Mouse (Mus musculus): ENCODE data around the gene Emc3. TPM values are rescaled to one million over a fixed set of nuclear protein-coding genes. Genes with fewer than 3 reads are reported as not detected.

The Emc3 gene
- polyA plus RNA-seq, 1 experiment: not detected

DNA sequence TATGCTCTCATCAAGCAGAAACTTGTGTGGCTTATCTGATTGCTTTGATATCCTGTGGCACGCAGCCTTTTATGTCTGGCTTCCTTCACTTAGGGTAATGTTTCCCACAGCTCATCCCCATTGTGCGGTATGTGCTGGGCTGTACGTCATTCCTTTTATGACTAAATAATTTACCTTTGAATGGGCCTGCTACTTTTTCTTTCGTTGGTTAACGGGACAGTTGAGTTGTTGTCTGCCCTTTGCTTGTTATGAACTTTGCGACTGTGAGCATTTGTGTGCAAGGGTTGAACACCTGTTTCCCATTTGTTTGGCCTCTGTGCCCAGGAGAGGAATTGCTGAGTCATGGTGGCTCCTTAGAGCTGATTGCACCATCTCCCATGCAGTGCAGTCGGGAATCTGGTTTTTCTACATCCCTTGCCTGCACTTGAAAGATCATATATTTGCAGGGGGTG lies 44.3 kb downstream of the Emc3 start:
- 46% methylated on average over 7 of the region's 7 CpGs for WGBS
- TF ChIP-seq CTCF (IDR thresholded peaks at IDR 0.05; ENCODE audit: insufficient read depth, low read depth, low read length) (no peak), POLR2A (IDR thresholded peaks at IDR 0.05; ENCODE audit: insufficient read depth, low read depth, low read length) (no peak)
- Histone ChIP-seq H3K4me3 (ENCODE audit: insufficient read depth, low read depth, low read length) (no peak overlapping the region), H3K27ac (ENCODE audit: insufficient read depth, low read depth, low read length) (no peak overlapping the region), H3K4me1 (ENCODE audit: control insufficient read depth, insufficient read depth, low read length) (peaks cover 30% of the 10 kb centered on the region)

DNA sequence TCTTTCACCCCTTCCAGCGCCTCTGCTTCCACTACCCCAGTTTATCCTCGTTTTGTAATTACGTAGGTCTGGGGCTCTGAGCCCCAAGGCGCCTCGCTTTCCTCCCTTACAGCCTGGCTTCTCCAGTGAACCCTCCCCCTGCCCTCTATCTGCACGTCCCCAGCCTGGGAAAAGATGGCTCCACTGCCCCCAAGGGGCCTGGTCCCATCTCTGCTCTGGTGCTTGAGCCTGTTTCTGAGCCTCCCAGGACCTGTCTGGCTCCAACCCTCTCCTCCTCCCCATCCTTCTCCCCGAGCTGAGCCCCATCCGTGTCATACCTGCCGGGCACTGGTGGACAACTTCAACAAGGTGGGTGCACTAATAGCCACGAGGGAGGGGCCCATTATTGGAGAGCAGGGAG lies 47.7 kb downstream of the Emc3 start:
- WGBS: 8% methylated on average over 10 of the region's 10 CpGs
- TF ChIP-seq CTCF (IDR thresholded peaks at IDR 0.05; ENCODE audit: insufficient read depth, low read depth, low read length) (peak; percentile 18; the same call in 1 of the 2 replicates), POLR2A (IDR thresholded peaks at IDR 0.05; ENCODE audit: insufficient read depth, low read depth, low read length) (no peak)
- Histone ChIP-seq H3K4me1 (ENCODE audit: control insufficient read depth, insufficient read depth, low read length) (peaks cover 35% of the 10 kb centered on the region), H3K27ac (ENCODE audit: insufficient read depth, low read depth, low read length) (peak overlapping the region; percentile 93), H3K4me3 (ENCODE audit: insufficient read depth, low read depth, low read length) (peak overlapping the region; percentile 82)

DNA sequence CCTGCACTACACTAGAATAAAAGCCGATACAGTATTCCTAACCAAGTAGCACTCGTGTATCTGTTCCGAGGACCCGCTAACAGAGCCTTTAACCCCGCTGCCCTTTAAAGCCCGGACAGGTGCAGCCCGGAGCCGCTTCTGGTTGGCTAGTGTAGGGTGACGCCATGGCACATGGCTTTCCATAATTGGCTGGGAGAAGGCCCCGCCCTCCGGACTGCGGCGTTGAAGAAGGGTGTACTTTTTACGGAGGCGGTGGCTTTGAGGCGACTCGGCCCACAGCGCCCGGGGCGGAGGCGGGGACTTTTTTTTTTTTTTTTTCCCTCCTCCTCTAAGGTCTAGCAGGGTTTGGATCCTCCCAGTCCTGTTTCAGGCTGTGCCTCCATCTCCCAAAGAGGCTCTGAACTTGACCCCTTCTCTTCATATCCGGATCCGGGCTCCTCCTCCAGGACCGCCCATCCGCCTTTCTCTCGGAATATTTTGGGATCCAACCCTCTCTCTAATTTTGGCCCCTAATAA lies 48.3 kb downstream of the Emc3 start, which contains the start of gene Creld1:
TSS of gene Creld1 (plus strand) at position 198 of the 516 bp plus-strand sequence.
- Histone ChIP-seq H3K4me3 (ENCODE audit: insufficient read depth, low read depth, low read length) (peak within 1 kb of the TSS; percentile 82), H3K27ac (ENCODE audit: insufficient read depth, low read depth, low read length) (peak within 1 kb of the TSS; percentile 93), H3K4me1 (ENCODE audit: control insufficient read depth, insufficient read depth, low read length) (peaks cover 32% of the 10 kb centered on the region)
- WGBS: under 1% methylated on average over 26 of the region's 26 CpGs
- TF ChIP-seq POLR2A (IDR thresholded peaks at IDR 0.05; ENCODE audit: insufficient read depth, low read depth, low read length) (no peak; the same call in 1 of the 2 replicates), CTCF (IDR thresholded peaks at IDR 0.05; ENCODE audit: insufficient read depth, low read depth, low read length) (no peak)

- H3K4me1 ChIP-seq (ENCODE audit: control insufficient read depth, insufficient read depth, low read length): peaks cover 26% of the 10 kb centered on the region
- WGBS: 2% methylated on average over 65 of the region's 65 CpGs
- TF ChIP-seq POLR2A (IDR thresholded peaks at IDR 0.05; ENCODE audit: insufficient read depth, low read depth, low read length): 0 out of 2 replicates have a peak, but pooled peaks have one; percentile 37
- TF ChIP-seq CTCF (IDR thresholded peaks at IDR 0.05; ENCODE audit: insufficient read depth, low read depth, low read length): no peak
- H3K4me3 ChIP-seq (ENCODE audit: insufficient read depth, low read depth, low read length): peak overlapping the region; percentile 82
- peak overlapping the region; percentile 91 for H3K27ac ChIP-seq (ENCODE audit: insufficient read depth, low read depth, low read length)
Measured at GRCm38 (mm10) chr6:113482477-113483099, 48.9 kb downstream of the Emc3 start.

DNA sequence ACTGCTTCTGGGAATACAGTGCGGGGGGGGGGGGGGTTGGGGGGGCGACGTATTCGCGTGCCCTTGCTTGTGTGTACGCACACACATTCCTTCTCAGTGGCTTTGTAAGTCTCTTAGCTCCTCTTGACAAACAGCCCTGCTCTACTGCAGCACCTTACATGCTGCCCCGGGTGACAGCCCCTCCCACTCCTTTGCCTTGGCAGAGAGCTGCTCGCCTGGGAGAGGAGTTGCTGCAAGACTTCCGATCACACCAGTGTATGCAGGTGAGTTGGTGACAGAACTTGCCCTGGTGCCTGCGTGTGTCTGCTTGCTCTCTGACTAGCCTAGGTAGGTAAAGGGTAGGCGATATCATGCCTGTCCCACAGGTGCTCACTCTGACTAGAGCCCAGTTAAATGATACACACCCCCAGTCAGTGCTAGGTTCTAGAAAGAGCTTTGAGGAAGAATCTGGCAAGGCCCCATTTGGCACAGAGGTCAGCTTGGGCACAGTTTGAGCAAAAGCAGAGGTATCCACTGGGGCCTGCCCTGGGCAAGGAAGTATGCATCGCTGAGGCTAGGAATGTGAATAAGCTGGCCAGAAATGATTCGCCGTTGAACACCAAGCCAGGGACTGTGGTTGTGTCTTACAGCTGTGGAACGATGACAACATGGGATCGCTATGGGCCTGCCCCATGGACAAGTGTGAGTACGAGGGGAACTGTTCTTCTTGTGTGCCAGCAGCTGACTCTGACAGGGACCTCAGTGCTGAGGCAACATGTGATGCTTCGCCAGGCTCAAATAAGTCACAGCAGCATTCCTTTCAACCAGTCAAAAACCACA lies 50.7 kb downstream of the Emc3 start:
- Histone ChIP-seq H3K4me3 (ENCODE audit: insufficient read depth, low read depth, low read length) (no peak overlapping the region), H3K4me1 (ENCODE audit: control insufficient read depth, insufficient read depth, low read length) (peaks cover 22% of the 10 kb centered on the region), H3K27ac (ENCODE audit: insufficient read depth, low read depth, low read length) (no peak overlapping the region)
- WGBS: 56% methylated on average over 18 of the region's 18 CpGs
- TF ChIP-seq CTCF (IDR thresholded peaks at IDR 0.05; ENCODE audit: insufficient read depth, low read depth, low read length) (no peak), POLR2A (IDR thresholded peaks at IDR 0.05; ENCODE audit: insufficient read depth, low read depth, low read length) (no peak)

DNA sequence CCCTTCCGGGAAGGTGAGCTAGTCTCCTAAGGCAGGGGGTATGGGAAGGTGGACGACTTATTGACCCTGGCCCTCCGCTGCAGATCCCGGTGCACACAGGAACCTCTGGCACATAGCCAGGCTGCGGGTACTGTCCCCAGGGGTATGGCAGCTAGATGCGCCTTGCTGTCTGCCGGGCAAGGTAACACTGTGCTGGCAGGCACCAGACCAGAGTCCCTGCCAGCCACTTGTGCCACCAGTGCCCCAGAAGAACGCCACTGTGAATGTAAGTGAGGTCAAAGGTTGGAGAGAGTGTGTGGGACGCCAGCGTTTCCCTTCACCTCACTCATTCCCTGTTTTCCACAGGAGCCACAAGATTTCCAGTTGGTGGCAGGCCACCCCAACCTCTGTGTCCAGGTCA lies 52.5 kb downstream of the Emc3 start:
- TF ChIP-seq CTCF (IDR thresholded peaks at IDR 0.05; ENCODE audit: insufficient read depth, low read depth, low read length) (no peak), POLR2A (IDR thresholded peaks at IDR 0.05; ENCODE audit: insufficient read depth, low read depth, low read length) (no peak)
- 82% methylated on average over 10 of the region's 10 CpGs for WGBS
- Histone ChIP-seq H3K4me1 (ENCODE audit: control insufficient read depth, insufficient read depth, low read length) (peaks cover 13% of the 10 kb centered on the region), H3K4me3 (ENCODE audit: insufficient read depth, low read depth, low read length) (no peak overlapping the region), H3K27ac (ENCODE audit: insufficient read depth, low read depth, low read length) (no peak overlapping the region)

DNA sequence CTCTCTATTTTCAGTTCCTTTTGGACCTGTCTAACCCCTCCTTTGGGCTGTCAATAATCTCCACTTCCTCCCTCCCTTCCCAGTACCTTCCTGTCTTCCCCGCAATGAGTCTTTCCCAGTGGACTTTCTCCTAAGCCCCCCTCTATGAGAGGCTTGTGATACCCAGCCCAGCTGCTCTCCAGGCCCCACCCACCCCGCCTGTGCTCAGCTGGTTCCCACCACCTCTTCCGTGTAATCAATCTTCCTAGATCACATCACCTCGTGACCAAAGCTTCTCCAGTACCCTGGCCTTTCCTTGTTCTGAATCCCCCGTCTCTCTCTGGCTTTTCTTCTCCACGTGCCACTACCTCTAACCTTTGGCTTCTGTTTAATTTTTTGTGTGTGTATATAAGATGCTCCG lies 54.1 kb downstream of the Emc3 start:
- TF ChIP-seq CTCF (IDR thresholded peaks at IDR 0.05; ENCODE audit: insufficient read depth, low read depth, low read length) (no peak), POLR2A (IDR thresholded peaks at IDR 0.05; ENCODE audit: insufficient read depth, low read depth, low read length) (no peak)
- Histone ChIP-seq H3K4me1 (ENCODE audit: control insufficient read depth, insufficient read depth, low read length) (peaks cover 13% of the 10 kb centered on the region), H3K27ac (ENCODE audit: insufficient read depth, low read depth, low read length) (no peak overlapping the region), H3K4me3 (ENCODE audit: insufficient read depth, low read depth, low read length) (no peak overlapping the region)
- WGBS: 66% methylated on average over 7 of the region's 7 CpGs

DNA sequence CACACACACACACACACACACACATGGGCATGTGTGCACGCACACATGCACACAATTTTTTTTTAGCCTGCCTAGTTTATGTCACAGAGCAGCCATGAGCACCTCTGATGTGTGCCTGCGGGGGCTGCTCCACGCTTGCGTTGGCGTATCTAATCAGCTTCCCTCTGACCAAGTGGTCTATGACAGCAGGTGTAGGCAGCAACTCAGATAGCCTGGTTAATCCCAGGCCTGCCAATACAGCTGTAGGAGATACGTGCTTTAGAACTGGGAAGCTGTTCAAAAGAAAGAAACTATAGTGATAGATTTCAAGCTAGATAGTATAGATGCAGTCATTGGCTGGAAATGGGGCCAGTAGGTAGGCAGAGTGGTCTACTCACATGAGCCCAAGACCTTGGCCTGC lies 57.7 kb downstream of the Emc3 start:
- H3K4me3 ChIP-seq (ENCODE audit: insufficient read depth, low read depth, low read length): no peak overlapping the region
- WGBS: 95% methylated on average over 6 of the region's 6 CpGs
- no peak overlapping the region for H3K27ac ChIP-seq (ENCODE audit: insufficient read depth, low read depth, low read length)
- no peak for TF ChIP-seq CTCF (IDR thresholded peaks at IDR 0.05; ENCODE audit: insufficient read depth, low read depth, low read length)
- no peak for TF ChIP-seq POLR2A (IDR thresholded peaks at IDR 0.05; ENCODE audit: insufficient read depth, low read depth, low read length)
- peaks cover 11% of the 10 kb centered on the region for H3K4me1 ChIP-seq (ENCODE audit: control insufficient read depth, insufficient read depth, low read length)

DNA sequence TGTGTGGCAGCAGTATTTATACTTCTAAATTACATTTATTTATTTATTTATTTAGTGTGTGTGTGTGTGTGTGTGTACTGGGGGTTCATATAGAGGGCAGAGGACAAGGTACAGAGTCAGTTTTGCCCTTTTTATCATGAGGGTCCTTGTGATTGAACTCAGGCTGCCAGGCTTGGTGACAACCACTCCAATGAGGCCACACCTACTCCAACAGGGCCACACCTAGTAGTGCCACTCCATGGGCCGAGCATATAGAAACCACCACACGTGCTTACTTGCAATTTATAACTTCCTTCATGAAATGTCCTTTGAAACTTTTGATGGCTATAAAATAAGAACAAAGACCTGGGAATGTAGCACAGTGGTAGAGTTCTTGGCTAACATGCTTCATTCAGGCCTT lies 58.2 kb downstream of the Emc3 start:
- H3K27ac ChIP-seq (ENCODE audit: insufficient read depth, low read depth, low read length): no peak overlapping the region
- peaks cover 11% of the 10 kb centered on the region for H3K4me1 ChIP-seq (ENCODE audit: control insufficient read depth, insufficient read depth, low read length)
- TF ChIP-seq POLR2A (IDR thresholded peaks at IDR 0.05; ENCODE audit: insufficient read depth, low read depth, low read length) (no peak), CTCF (IDR thresholded peaks at IDR 0.05; ENCODE audit: insufficient read depth, low read depth, low read length) (no peak)
- H3K4me3 ChIP-seq (ENCODE audit: insufficient read depth, low read depth, low read length): no peak overlapping the region
- WGBS: 86% methylated on average over 2 of the region's 2 CpGs

All from olfactory bulb, adult 2 months (tissue).